Mouse (Mus musculus) stomach, postnatal 0 days (tissue): Measurements from ENCODE around the gene Fxyd1.

Experiments
- CTCF ChIP-seq: IDR thresholded peaks from 2 replicates; pipeline ENCODE4 v1.5.1; 2016; ENCODE audit warnings: antibody characterized with exemption, low read depth, mild to moderate bottlenecking, moderate library complexity
- EP300 ChIP-seq: optimal IDR thresholded peaks from 2 replicates; pipeline ENCODE3; 2016; ENCODE audit warnings: antibody characterized with exemption

DNA sequence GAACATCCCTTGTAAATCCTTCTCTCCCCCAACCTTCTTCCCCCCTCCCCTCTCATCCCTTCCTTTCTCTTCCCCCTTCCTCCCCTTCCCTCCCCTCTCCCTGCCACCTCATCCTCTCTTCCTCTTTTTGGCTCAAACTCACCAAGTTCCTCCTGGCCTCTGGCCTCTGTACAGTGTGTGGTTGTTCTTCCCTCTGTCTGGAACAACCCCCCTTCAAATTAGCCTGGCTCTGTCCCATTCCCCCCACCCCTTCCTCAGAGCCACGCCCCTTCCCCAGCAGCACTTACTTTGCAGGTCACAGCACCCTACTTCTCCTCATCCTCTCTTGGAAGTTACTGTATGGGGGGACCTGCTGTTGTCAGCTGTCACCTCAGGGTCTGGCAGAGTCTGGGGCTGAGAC lies 48.8 kb downstream of the Fxyd1 start:
- TF ChIP-seq EP300 (no peak), CTCF (no peak)
